Mouse (Mus musculus) gastrocnemius, adult 18-20 months (tissue): ENCODE measurements around the gene Ddx39b. TPM values are rescaled to one million over a fixed set of nuclear protein-coding genes. Genes with fewer than 3 reads are reported as not detected.

ENCODE experiments used
- DNase-seq: peaks from one replicate; pipeline ENCODE4 v3.0.0; 2021; ENCODE audit warnings: low spot score
- long read RNA-seq, 2 experiments: library from polyadenylated mRNA; stranded (forward); transcript quantifications; one replicate each; pipeline ENCODE4 v2.0.0; 2021
- total RNA-seq, 2 experiments: library from RNA; stranded (reverse); gene quantifications; 2 replicates each; pipeline ENCODE4 v1.2.3; 2021

Ddx39b gene
- total RNA-seq = 10 to 100 TPM; 83.5 to 83.8 TPM
- long read RNA-seq, experiment 1, transcript Ddx39b-201 (11 exons, 1,739 nt) = major isoform, 84 of 111 reads
- long read RNA-seq, experiment 1, transcript Ddx39b-203 (10 exons, 2,848 nt) = minor isoform, 8 of 111 reads
- long read RNA-seq, experiment 1, partial matches to known transcripts = 3 of 111 reads
- long read RNA-seq, experiment 1, other reads (novel, unspliced or antisense) = 16 of 111 reads
- long read RNA-seq, experiment 2, transcript Ddx39b-201 (11 exons, 1,739 nt) = major isoform, 62 of 81 reads
- long read RNA-seq, experiment 2, transcript Ddx39b-203 (10 exons, 2,848 nt) = minor isoform, 7 of 81 reads
- long read RNA-seq, experiment 2, partial matches to known transcripts = 8 of 81 reads
- long read RNA-seq, experiment 2, other reads (novel, unspliced or antisense) = 4 of 81 reads

DNA sequence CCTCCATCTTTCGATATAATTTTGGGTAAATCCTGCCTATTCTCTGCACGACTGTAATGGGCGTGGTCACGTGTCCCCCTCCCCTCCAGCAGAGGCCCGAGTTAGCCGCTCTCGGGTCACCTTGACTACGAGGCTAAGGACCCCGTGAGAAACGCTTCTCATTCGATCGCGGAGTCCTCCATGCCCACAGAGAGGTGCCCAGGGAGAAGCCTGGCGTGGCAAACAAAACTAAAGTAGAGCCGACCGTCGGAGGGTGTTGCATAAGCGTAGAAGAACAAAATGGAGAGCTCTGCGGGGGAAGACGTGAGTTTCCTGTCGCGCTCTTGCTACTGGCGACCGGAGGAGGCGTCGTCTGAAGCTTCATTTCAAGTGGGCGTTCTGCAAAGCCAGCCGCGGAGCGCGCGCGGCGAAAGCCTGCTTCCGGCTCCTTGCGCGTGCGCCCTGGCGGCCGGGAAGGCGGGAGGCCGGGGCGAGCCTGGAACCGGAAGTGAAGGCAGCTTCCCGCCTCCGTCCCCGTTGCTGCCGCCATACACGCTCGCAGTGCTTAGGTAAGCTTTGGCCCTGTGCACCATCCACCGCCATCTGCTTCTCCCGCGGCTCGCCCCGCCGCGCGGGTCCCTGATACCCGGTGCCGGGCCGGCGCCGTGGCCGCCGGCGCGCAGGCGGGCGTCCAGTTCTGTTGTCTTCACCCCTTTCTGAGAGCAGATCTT, at the start of gene Ddx39b:
Ddx39b (plus strand) TSS at position 442 of the 710 bp plus-strand sequence.
- DNase-seq = peak; percentile 95

GRCm38 (mm10) chr17:35192924-35193323, 48.6 kb upstream of the Ddx39b start:
- no peak for DNase-seq

DNA sequence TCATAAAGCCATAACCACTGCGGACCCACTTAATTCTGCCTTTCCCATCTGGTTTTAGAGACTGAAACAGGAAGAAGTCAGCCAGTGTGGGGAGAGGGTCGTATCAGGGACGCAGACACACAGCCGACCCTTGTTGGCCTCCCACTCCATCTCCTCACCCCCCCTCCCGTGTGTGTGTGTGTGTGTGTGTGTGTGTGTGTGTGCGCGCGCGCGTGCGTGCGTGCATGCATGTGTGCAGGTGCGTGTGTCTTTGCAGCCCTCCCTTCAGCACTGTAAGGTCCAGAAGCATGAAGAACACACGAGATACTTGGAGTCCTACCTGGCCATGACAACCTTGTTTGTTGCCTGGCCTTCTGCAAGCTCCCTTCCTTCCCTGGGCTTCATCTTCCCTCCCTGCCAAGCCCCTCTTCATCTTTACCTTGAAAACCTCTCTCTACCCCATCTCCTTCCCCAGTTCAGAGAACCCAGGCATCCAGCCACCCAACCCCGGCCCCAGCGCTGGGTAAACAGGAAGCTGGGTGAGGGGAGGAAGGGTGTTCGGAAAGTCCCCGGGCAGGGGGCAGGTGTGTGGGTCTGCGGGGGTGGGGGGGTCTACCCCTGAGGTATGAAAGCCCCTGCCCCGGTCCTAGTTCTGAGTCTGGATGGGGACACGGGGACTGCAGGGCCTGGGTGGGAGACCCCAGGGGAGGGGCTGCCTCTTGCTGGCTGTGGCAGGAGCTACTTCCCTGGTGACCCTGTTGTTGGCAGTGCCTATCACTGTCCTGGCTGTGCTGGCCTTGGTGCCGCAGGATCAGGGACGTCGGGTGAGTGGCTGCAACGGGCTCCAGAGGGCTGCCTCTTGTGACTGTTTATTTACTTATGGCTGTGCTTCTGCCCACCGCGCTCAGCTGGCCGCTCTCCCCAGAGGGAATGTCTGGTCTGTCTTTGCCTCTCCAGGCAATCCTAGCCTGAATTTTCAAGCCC, 47.4 kb upstream of the Ddx39b start, which contains the start of gene Ltb:
Ltb (plus strand) TSS at position 559 of the 963 bp plus-strand sequence.
- no peak for DNase-seq

GRCm38 (mm10) chr17:35194844-35195630, 46.5 kb upstream of the Ddx39b start:
- DNase-seq = no peak

DNA sequence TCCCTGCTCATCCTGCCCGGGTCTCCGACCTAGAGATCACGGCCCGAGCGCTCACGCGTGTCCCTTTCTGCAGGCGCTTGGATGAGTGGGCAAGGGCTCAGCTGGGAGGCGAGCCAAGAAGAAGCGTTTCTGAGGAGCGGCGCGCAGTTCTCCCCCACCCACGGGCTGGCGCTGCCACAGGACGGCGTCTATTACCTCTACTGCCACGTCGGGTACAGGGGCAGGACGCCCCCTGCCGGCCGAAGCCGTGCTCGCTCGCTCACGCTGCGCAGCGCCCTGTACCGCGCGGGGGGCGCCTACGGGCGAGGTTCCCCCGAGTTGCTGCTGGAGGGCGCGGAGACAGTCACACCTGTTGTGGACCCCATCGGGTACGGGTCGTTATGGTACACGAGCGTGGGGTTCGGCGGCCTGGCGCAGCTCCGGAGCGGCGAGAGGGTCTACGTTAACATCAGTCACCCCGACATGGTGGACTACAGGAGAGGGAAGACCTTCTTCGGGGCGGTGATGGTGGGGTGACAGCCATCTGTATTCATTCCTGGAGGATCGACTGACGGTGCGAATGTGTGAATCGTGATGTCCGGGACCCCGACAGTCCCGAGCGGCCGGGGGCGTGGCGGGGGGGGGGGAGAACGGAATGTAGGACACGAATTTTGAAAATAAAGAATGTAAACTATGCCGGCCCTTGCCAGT, 45.8 kb upstream of the Ddx39b start:
- DNase-seq = peak; percentile 70

GRCm38 (mm10) chr17:35196321-35196641, 45.3 kb upstream of the Ddx39b start:
- DNase-seq = no peak

DNA sequence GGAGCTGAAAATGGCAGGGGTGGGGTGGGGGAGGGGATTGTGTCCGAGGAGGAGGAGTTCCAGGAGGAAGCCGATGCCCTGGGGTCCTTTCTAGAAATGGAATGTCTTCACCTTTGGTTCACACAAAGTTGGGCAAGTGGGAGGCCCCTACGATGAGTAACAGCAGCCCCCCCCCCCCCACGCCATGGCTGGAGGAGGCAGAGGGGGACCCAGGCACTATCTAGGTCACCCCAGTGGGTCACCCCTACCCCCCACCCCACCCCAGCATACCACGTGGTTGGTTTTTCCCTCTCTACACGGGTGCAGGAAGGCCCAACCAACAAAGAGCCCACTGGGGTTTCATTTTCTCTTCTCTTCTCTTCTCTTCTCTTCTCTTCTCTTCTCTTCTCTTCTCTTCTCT, 44.4 kb upstream of the Ddx39b start:
- DNase-seq = no peak

GRCm38 (mm10) chr17:35198029-35198428, 43.5 kb upstream of the Ddx39b start:
- no peak for DNase-seq

GRCm38 (mm10) chr17:35198946-35199345, 42.6 kb upstream of the Ddx39b start:
- no peak for DNase-seq

DNA sequence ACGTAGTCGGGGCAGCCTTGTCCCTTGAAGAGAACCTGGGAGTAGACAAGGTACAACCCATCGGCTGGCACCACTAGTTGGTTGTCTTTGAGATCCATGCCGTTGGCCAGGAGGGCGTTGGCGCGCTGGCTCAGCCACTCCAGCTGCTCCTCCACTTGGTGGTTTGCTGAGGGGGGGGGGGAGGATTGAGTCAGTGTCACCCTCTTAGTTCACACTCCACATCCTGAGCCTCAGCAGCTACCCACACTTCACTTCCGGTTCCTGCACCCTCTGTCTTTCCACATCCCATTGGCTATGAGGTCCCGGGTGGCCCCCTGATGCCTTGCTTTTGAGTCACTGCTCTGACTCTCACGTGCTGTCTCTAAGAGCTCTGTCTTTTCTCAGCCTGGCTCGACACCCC, 41.1 kb upstream of the Ddx39b start:
- no peak for DNase-seq

GRCm38 (mm10) chr17:35201128-35201527, 40.4 kb upstream of the Ddx39b start:
- DNase-seq = no peak

GRCm38 (mm10) chr17:35201787-35202186, 39.8 kb upstream of the Ddx39b start, which contains the start of gene Tnf:
Gene Tnf (minus strand): TSS chr17:35202007.
- DNase-seq = peak; percentile 64

- no peak for DNase-seq
These were observed 39.1 kb upstream of the Ddx39b start for GRCm38 (mm10) chr17:35202442-35202841.

GRCm38 (mm10) chr17:35204494-35205379, 36.8 kb upstream of the Ddx39b start, which contains the start of gene Lta:
Gene Lta (minus strand): TSS chr17:35205351.
- no peak for DNase-seq

GRCm38 (mm10) chr17:35205380-35205769, 36.2 kb upstream of the Ddx39b start:
- DNase-seq = no peak

- no peak for DNase-seq
These were observed 31.6 kb upstream of the Ddx39b start for GRCm38 (mm10) chr17:35209785-35210535.

GRCm38 (mm10) chr17:35210593-35210992, 31.0 kb upstream of the Ddx39b start:
- no peak for DNase-seq

GRCm38 (mm10) chr17:35213071-35213470, 28.5 kb upstream of the Ddx39b start:
- DNase-seq = no peak
